Mouse (Mus musculus): ENCODE data around the gene Gm20547. TPM values are rescaled to one million over a fixed set of nuclear protein-coding genes. Genes with fewer than 3 reads are reported as not detected.
"Not testable (repeated sequence)": the region's sequence is repeated elsewhere in the genome, so short reads cannot be mapped to it uniquely, and the experiment has no call there.

The Gm20547 gene
- polyA plus RNA-seq, 1 experiment from 2014 or later, result not detected

DNA sequence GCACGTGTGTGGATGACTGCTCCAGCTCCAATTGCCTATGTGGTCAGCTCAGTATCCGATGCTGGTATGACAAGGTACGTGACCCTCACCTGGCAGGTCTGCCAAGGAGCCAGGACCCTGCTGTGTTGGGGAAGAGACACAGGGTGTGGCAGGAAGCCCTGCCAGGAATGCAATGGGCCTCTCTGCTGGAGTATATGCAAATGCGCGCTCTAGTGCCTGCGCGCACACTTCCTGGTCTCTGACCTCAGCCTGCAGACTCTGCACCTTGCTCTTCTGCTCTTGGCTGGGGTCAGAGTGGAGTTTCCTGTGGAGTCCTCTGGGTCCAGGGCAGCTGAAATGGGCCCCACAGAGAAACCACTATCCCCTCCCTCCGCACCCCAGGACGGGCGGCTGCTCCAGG, 29.1 kb upstream of the Gm20547 start:
- no peak for ATAC-seq (ENCODE audit: low FRiP score)
- no peak overlapping the region for H3K9ac ChIP-seq (replicated peaks)
- no peaks in the 10 kb centered on the region for H3K27me3 ChIP-seq (replicated peaks)
- H3K9me3 ChIP-seq (replicated peaks), result no peaks in the 10 kb centered on the region
- no peak overlapping the region for H3K4me3 ChIP-seq (replicated peaks)
- peaks cover 78% of the 10 kb centered on the region for H3K36me3 ChIP-seq
- H3K27ac ChIP-seq (replicated peaks), result no peak overlapping the region
- 93% methylated on average over 10 of the region's 10 CpGs for WGBS
- no peaks in the 10 kb centered on the region for H3K4me1 ChIP-seq
- no peak overlapping the region for H3K4me2 ChIP-seq

DNA sequence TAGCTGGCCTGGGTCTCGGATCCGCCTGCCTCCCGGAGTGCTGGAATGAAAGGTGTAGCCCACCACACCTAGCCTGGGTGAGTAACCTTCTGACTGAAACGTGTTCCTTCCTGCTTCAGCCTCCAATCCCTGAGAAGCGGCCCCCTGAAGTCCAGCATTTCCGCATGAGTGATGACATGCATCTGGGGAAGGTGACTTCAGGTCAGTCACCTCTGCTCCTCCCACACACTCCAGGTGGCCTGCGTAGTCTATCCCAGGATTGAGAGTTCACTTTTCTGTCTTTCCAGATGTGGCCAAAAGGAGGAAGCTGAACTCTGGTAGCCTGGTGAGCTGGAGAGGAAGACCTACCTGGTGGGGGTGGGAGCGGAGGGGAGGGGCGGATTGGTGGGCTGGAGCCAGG, 21.1 kb upstream of the Gm20547 start:
- Histone ChIP-seq H3K36me3 (peaks cover 59% of the 10 kb centered on the region), H3K4me1 (peaks cover 16% of the 10 kb centered on the region), H3K4me2 (no peak overlapping the region), H3K4me3 (replicated peaks) (no peak overlapping the region), H3K9me3 (replicated peaks) (no peaks in the 10 kb centered on the region), H3K27ac (replicated peaks) (no peak overlapping the region), H3K9ac (replicated peaks) (no peak overlapping the region), H3K27me3 (replicated peaks) (no peaks in the 10 kb centered on the region)
- ATAC-seq (ENCODE audit: low FRiP score), result no peak
- WGBS, result 92% methylated on average over 9 of the region's 9 CpGs

DNA sequence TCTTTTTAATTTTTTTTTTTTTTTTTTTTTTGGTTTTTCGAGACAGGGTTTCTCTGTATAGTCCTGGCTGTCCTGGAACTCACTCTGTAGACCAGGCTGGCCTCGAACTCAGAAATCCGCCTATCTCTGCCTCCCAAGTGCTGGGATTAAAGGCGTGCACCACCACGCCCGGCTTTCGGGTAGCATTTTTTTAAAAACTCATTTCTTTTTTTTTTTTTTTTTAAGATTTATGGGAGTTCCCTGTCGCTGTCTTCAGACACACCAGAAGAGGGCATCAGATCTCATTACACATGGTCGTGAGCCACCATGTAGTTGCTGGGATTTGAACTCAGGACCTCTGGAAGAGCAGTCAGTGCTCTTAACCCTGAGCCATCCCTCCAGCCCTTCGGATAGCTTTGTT, 20.1 kb upstream of the Gm20547 start:
- not testable (repeated sequence) for ATAC-seq (ENCODE audit: low FRiP score); H3K27ac ChIP-seq (replicated peaks); H3K9me3 ChIP-seq (replicated peaks); H3K4me3 ChIP-seq (replicated peaks); H3K9ac ChIP-seq (replicated peaks); H3K27me3 ChIP-seq (replicated peaks); H3K4me2 ChIP-seq
- WGBS, result 91% methylated on average over 9 of the region's 10 CpGs
- peaks cover 49% of the 10 kb centered on the region for H3K36me3 ChIP-seq
- H3K4me1 ChIP-seq, result peaks cover 25% of the 10 kb centered on the region

DNA sequence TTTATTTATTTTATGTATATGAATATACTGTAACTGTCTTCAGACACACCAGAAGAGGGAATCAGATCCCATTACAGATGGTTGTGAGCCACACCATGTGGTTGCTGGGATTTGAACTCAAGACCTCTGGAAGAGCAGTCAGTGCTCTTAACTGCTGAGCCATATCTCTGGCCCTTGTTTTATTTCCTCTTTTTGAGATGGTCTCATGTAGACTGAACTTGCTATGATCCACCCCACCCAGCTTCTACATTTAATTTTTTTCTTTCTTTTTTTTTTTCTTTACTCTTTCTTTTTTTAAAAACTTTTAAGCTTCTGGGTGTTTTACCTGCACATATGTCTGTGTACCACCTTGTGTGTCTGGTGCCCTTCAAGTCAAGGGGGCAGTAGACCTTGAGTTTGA, 19.0 kb upstream of the Gm20547 start:
- peaks cover 36% of the 10 kb centered on the region for H3K4me1 ChIP-seq
- H3K4me3 ChIP-seq (replicated peaks); ATAC-seq (ENCODE audit: low FRiP score); H3K27me3 ChIP-seq (replicated peaks); H3K9ac ChIP-seq (replicated peaks); H3K27ac ChIP-seq (replicated peaks); H3K9me3 ChIP-seq (replicated peaks): not testable (repeated sequence)
- peak overlapping the region; percentile 98; the same call in 1 of the 2 replicates for H3K4me2 ChIP-seq
- peaks cover 38% of the 10 kb centered on the region for H3K36me3 ChIP-seq

DNA sequence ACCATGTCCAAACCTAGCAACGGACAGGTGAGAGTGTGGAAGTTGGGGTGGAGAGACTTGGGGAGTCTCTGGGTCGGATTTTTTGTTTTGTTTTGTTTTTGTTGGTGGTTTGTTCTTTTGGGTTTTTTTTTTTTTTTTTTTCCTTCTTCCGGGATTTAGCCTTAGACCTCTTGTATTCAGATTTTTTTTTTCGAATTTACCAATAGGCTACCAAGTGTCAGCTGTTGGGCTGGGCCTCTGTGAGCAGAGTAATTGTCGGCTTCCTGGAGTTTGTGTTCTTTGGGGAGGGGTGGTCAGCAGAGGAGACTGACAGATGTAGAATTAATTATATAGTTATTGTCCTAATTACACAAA, 18.0 kb upstream of the Gm20547 start:
- Histone ChIP-seq H3K4me3 (replicated peaks) (peak overlapping the region; percentile 86), H3K27me3 (replicated peaks) (no peaks in the 10 kb centered on the region), H3K36me3 (peaks cover 29% of the 10 kb centered on the region), H3K9ac (replicated peaks) (peak overlapping the region; percentile 95), H3K4me1 (peaks cover 42% of the 10 kb centered on the region), H3K4me2 (peak overlapping the region; percentile 98), H3K27ac (replicated peaks) (peak overlapping the region; percentile 97; the same call in 1 of the 2 replicates), H3K9me3 (replicated peaks) (no peaks in the 10 kb centered on the region)
- no peak for ATAC-seq (ENCODE audit: low FRiP score)
- 4% methylated on average over 5 of the region's 5 CpGs for WGBS

DNA sequence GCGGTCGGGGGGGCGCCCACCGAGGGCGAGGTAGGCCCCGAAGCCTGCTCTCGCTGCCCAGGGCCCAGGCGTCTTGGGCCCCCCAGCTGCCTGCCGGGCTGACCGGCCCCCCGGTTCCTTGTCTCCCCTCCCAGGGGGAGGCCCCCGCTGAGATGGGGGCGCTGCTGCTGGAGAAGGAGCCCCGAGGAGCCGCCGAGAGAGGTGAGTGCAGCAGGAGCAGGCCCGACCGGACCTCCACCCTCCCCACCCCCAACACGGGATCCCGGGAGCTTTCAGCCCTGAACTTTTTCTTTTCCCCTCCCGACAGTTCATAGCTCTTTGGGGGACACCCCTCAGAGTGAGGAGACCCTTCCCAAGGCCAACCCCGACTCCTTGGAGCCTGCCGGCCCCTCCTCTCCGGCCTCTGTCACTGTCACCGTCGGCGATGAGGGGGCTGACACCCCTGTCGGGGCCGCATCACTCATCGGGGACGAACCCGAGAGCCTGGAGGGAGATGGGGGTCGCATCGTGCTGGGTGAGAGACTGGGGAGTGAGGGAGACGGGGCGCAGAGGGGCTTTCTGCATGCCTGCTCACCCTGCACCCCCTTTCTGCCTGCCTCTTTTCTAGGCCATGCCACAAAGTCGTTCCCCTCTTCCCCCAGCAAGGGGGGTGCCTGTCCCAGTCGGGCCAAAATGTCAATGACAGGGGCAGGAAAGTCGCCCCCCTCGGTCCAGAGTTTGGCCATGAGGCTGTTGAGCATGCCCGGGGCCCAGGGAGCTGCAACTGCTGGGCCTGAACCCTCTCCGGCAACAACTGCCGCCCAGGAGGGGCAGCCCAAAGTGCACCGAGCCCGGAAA, 17.4 kb upstream of the Gm20547 start:
- Histone ChIP-seq H3K27me3 (replicated peaks) (no peaks in the 10 kb centered on the region), H3K27ac (replicated peaks) (peak overlapping the region; percentile 97), H3K4me1 (peaks cover 42% of the 10 kb centered on the region), H3K9me3 (replicated peaks) (no peaks in the 10 kb centered on the region), H3K4me3 (replicated peaks) (peak overlapping the region; percentile 86), H3K4me2 (peak overlapping the region; percentile 98), H3K36me3 (peaks cover 23% of the 10 kb centered on the region), H3K9ac (replicated peaks) (peak overlapping the region; percentile 95)
- ATAC-seq (ENCODE audit: low FRiP score), result no peak
- 0% methylated on average over 32 of the region's 45 CpGs for WGBS

DNA sequence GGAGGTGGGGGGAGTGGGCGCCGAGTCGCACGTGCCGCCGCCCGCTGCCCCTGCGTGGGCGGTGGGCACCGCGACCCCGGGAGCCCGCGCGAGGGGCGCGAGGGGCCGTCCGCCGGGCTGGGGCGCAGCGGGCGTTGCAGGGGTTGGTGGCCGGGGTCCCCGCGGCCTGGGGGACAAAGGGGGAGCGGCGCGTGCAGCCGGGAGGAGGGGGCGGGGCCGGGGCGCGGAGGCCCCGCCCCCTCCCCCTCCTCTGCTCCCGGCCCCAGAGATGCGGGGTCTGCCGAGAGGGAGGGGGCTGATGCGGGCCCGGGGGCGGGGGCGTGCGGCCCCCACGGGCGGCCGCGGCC, 16.8 kb upstream of the Gm20547 start:
- no peaks in the 10 kb centered on the region for H3K27me3 ChIP-seq (replicated peaks)
- no peaks in the 10 kb centered on the region for H3K9me3 ChIP-seq (replicated peaks)
- peaks cover 45% of the 10 kb centered on the region for H3K4me1 ChIP-seq
- H3K36me3 ChIP-seq, result peaks cover 17% of the 10 kb centered on the region
- peak; percentile 12; the same call in 1 of the 2 replicates for ATAC-seq (ENCODE audit: low FRiP score)
- peak overlapping the region; percentile 97 for H3K27ac ChIP-seq (replicated peaks)
- peak overlapping the region; percentile 86 for H3K4me3 ChIP-seq (replicated peaks)
- no CpG with 5 or more reads among the region's 47 CpGs for WGBS
- peak overlapping the region; percentile 95 for H3K9ac ChIP-seq (replicated peaks)
- peak overlapping the region; percentile 98 for H3K4me2 ChIP-seq

DNA sequence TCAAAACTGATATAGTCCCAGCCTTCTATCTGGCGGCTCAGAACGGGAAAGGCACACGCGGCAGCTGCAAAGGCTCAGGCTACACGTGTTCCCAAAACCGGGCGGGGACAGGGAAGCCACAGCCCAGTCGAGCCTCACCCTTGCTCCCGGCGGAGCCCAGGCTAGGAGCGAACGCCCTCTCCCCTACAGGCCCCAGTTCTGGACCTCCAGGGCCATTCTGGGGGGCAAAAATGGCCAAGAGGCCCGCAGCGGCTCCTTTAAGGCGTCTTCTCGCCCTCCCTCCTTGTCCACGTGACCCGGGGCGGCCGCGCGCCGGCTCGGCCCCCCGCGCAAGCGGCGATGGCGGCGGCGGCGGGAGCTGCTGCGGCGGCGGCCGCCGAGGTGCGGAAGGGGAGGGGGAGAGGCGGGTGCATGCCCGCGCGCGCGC, 16.3 kb upstream of the Gm20547 start, which contains the start of the genes C2 and Ehmt2:
Gene C2, minus strand, starts transcription at position 106 of the 427 bp plus-strand sequence.
Gene Ehmt2, plus strand, starts transcription at position 310 of the 427 bp plus-strand sequence.
- H3K36me3 ChIP-seq, result peaks cover 12% of the 10 kb centered on the region
- peak; percentile 30 for ATAC-seq (ENCODE audit: low FRiP score)
- H3K9me3 ChIP-seq (replicated peaks), result no peaks in the 10 kb centered on the region
- peak within 1 kb of the TSS; percentile 97 for H3K27ac ChIP-seq (replicated peaks)
- H3K4me1 ChIP-seq, result peaks cover 49% of the 10 kb centered on the region
- 0% methylated on average over 24 of the region's 44 CpGs for WGBS
- no peaks in the 10 kb centered on the region for H3K27me3 ChIP-seq (replicated peaks)
- peak within 1 kb of the TSS; percentile 86 for H3K4me3 ChIP-seq (replicated peaks)
- peak within 1 kb of the TSS; percentile 98 for H3K4me2 ChIP-seq
- peak within 1 kb of the TSS; percentile 95 for H3K9ac ChIP-seq (replicated peaks)

DNA sequence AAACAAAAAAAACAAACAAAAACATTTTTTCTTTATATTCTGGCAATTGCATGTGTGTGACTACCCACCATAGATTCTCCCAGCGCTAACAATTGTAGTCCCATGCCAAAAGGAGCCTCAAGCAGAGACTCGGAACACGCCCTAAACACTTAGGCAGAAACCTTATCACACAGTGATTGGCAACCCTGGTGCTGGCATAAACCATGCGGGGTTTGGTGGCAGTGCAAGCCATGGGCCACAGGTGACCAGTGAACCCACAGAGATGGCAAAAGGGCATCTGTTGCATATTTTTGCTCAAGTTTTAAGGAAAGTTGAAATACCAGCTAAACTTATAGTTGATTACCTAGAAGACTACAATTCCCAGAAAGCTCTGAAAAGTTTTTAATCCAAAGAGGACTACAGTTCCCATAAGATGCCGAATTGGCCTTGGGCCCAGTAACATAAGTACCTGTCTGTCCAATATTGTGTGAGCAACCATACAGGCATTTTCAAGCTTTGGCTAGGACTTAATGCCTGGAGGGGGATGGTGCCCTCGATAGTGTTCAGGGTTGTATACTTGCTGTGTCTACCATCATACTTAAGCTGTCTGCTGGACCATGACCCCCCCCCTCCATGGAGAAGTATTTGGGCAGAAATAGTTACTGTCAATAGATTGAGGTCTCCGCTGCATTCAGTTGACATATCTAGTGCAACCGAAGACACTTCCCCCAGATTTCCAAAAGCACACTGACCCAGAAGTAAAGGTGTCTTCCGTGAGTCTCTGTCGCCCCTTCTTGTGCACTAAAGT, 15.7 kb upstream of the Gm20547 start:
- ATAC-seq (ENCODE audit: low FRiP score), result no peak
- peak overlapping the region; percentile 95 for H3K9ac ChIP-seq (replicated peaks)
- no peaks in the 10 kb centered on the region for H3K27me3 ChIP-seq (replicated peaks)
- peaks cover 6% of the 10 kb centered on the region for H3K36me3 ChIP-seq
- no peaks in the 10 kb centered on the region for H3K9me3 ChIP-seq (replicated peaks)
- peak overlapping the region; percentile 98 for H3K4me2 ChIP-seq
- WGBS, result 20% methylated on average over 10 of the region's 10 CpGs
- H3K27ac ChIP-seq (replicated peaks), result peak overlapping the region; percentile 97
- peak overlapping the region; percentile 86 for H3K4me3 ChIP-seq (replicated peaks)
- H3K4me1 ChIP-seq, result peaks cover 49% of the 10 kb centered on the region

DNA sequence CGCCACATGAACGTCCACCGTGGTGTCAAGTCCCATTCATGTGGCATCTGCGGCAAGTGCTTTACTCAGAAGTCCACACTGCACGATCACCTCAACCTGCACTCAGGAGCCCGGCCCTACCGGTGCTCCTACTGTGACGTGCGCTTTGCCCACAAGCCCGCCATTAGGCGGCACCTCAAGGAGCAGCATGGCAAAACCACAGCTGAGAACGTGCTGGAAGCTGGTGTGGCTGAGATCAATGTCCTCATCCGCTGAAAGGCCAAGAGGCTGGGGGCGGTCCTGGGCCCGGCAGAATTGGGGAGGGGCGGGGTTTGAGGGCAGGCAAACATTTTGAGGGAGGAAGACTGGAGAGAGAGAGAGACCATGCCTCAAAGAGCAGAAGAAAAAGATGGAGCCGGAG, 14.5 kb upstream of the Gm20547 start:
- ATAC-seq (ENCODE audit: low FRiP score), result no peak
- no peaks in the 10 kb centered on the region for H3K9me3 ChIP-seq (replicated peaks)
- 85% methylated on average over 17 of the region's 17 CpGs for WGBS
- no peaks in the 10 kb centered on the region for H3K36me3 ChIP-seq
- peak overlapping the region; percentile 98 for H3K4me2 ChIP-seq
- H3K27ac ChIP-seq (replicated peaks), result 0 out of 2 replicates have a peak overlapping the region, but pooled peaks have one; percentile 1
- no peak overlapping the region for H3K9ac ChIP-seq (replicated peaks)
- H3K4me3 ChIP-seq (replicated peaks), result peak overlapping the region; percentile 71
- H3K4me1 ChIP-seq, result peaks cover 49% of the 10 kb centered on the region
- H3K27me3 ChIP-seq (replicated peaks), result no peaks in the 10 kb centered on the region

DNA sequence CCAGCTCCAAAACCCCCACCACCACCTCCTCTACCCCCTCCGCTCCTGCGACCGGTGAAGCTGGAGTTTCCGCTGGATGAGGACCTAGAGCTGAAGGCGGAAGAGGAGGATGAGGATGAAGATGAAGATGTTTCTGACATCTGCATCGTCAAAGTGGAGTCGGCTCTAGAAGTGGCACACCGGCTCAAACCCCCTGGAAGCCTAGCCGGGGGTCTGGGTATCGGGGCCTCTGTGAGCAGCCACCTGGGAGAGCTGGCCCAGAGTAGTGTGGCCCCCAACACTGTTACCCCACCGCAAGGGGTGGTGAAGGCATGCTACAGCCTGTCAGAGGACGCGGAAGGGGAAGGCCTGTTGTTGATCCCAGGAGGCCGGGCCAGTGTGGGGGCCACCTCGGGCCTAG, 13.9 kb upstream of the Gm20547 start:
- Histone ChIP-seq H3K27me3 (replicated peaks) (no peaks in the 10 kb centered on the region), H3K9me3 (replicated peaks) (no peaks in the 10 kb centered on the region), H3K4me1 (peaks cover 44% of the 10 kb centered on the region), H3K4me2 (peak overlapping the region; percentile 98), H3K27ac (replicated peaks) (peak overlapping the region; percentile 95), H3K36me3 (no peaks in the 10 kb centered on the region), H3K4me3 (replicated peaks) (peak overlapping the region; percentile 71), H3K9ac (replicated peaks) (peak overlapping the region; percentile 93)
- 90% methylated on average over 15 of the region's 15 CpGs for WGBS
- ATAC-seq (ENCODE audit: low FRiP score), result no peak
